Mouse (Mus musculus) embryonic facial prominence, embryonic 12.5 days (tissue): Measurements from ENCODE around the gene Gm10720. TPM values are rescaled to one million over a fixed set of nuclear protein-coding genes. Genes with fewer than 3 reads are reported as not detected.
"Not testable (repeated sequence)": the region's sequence is repeated elsewhere in the genome, so short reads cannot be mapped to it uniquely, and the experiment has no call there.

Experiments used
- ATAC-seq: fragments of 200-750 bp; cut with Nextera tagmentation; 2 replicates; pipeline ENCODE4 v1.8.0; 2017; ENCODE audit not compliant: insufficient number of reproducible peaks, insufficient read depth, low FRiP score, low TSS enrichment
- H3K27ac ChIP-seq: fragments of 300-500 bp; sonication (generic); 2 replicates; pipeline ENCODE4 v1.5.1; 2016; ENCODE audit warnings: mild to moderate bottlenecking
- H3K27me3 ChIP-seq: fragments of 300-500 bp; sonication (generic); 2 replicates; pipeline ENCODE4 v1.6.1; 2016; ENCODE audit warnings: mild to moderate bottlenecking, moderate library complexity
- H3K36me3 ChIP-seq: fragments of 300-500 bp; sonication (generic); 2 replicates; pipeline ENCODE4 v1.6.1; 2016; ENCODE audit warnings: mild to moderate bottlenecking
- H3K4me1 ChIP-seq: fragments of 300-500 bp; sonication (generic); 2 replicates; pipeline ENCODE4 v1.6.1; 2016
- H3K4me2 ChIP-seq: fragments of 300-500 bp; sonication (generic); replicated peaks from 2 replicates; pipeline ENCODE4 v1.6.1; 2016; ENCODE audit warnings: mild to moderate bottlenecking, moderate library complexity
- H3K4me3 ChIP-seq: fragments of 300-500 bp; sonication (generic); 2 replicates; pipeline ENCODE4 v1.5.1; 2016; ENCODE audit warnings: mild to moderate bottlenecking
- H3K9ac ChIP-seq: fragments of 300-500 bp; sonication (generic); 2 replicates; pipeline ENCODE4 v1.6.1; 2016; ENCODE audit warnings: mild to moderate bottlenecking, moderate library complexity
- H3K9me3 ChIP-seq: fragments of 300-500 bp; sonication (generic); 2 replicates; pipeline ENCODE4 v1.6.1; 2016; ENCODE audit warnings: mild to moderate bottlenecking, moderate library complexity
- whole genome bisulfite sequencing: fragments of 180-500 bp; shearing (Covaris S2); methylation state at CpG from one replicate; pipeline ENCODE4 v1.1.7; 2016; 5-methylcytosine and 5-hydroxymethylcytosine counted together
- microRNA-seq: library from miRNA; unstranded; fragments of <30 nt; microRNA quantifications from one replicate; pipeline ENCODE4, GENCODE M21; 2017
- polyA plus RNA-seq: library from polyadenylated mRNA; unstranded; fragments of >200 nt; fragmentation: Nextera tagmentation; extraction: Ambion mirVana; gene quantifications from 2 replicates; pipeline ENCODE4 v1.2.1, GENCODE M21; 2016

The Gm10720 gene
- polyA plus RNA-seq, 1 experiment from 2014 or later = not detected

DNA sequence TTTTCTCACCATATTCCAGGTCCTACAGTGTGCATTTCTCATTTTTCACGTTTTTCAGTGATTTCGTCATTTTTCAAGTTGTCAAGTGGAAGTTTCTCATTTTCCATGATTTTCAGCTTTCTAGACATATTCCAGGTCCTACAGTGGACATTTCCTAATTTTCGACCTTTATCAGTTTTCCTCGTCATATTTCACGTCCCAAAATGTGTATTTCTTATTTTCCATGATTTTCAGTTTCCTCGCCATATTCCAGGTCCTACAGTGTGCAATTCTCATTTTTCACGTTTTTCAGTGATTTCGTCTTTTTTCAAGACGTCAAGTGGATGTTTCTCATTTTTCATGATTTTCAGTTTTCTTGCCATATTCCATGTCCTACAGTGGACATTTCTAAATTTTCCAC lies 11.7 kb downstream of the Gm10720 start:
- not testable (repeated sequence) for H3K36me3 ChIP-seq, H3K4me1 ChIP-seq, H3K9ac ChIP-seq, H3K27ac ChIP-seq, H3K27me3 ChIP-seq, ATAC-seq, H3K9me3 ChIP-seq, H3K4me3 ChIP-seq, H3K4me2 ChIP-seq
- 69% methylated on average over 9 of the region's 9 CpGs for WGBS

DNA sequence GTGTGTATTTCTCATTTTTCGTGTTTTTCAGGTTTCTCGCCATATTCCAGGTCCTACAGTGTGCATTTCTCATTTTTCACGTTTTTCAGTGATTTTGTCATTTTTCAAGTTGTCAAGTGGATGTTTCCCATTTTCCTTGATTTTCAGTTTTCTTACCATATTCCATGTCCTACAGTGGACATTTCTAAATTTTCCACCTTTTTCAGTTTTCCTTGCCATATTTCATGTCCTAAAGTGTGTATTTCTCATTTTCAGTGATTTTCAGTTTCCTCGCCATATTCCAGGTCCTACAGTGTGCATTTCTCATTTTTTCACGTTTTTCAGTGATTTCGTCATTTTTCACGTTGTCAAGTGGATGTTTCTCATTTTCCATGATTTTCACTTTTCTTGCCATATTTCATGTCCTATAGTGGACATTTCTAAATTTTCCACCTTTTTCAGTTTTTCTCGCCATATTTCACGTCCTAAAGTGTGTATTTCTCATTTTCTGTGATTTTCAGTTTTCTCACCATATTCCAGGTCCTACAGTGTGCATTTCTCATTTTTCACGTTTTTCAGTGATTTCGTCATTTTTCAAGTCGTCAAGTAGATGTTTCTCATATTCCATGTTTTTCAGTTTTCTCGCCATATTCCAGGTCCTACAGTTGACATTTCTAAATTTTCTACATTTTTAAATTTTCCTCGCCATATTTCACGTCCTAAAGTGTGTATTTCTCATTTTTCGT lies 14.0 kb downstream of the Gm10720 start:
- not testable (repeated sequence) for H3K4me2 ChIP-seq, H3K9me3 ChIP-seq, H3K27me3 ChIP-seq, H3K4me3 ChIP-seq, ATAC-seq, H3K27ac ChIP-seq, H3K4me1 ChIP-seq, H3K9ac ChIP-seq, H3K36me3 ChIP-seq
- WGBS = 64% methylated on average over 13 of the region's 16 CpGs

DNA sequence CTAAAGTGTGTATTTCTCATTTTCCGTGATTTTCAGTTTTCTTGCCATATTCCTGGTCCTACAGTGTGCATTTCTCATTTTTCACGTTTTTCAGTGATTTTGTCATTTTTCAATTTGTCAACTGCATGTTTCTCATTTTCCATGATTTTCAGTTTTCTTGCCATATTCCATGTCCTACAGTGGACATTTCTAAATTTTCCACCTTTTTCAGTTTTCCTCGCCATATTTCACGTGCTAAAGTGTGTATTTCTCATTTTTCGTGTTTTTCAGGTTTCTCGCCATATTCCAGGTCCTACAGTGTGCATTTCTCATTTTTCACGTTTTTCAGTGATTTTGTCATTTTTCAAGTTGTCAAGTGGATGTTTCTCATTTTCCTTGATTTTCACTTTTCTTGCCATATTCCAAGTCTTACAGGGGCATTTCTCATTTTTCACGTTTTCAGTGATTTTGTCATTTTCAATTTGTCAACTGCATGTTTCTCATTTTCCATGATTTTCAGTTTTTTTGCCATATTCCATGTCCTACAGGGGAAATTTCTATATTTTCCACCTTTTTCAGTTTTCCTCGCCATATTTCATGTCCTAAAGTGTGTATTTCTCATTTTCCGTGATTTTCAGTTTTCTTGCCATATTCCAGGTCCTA lies 15.3 kb downstream of the Gm10720 start:
- not testable (repeated sequence) for ATAC-seq, H3K4me1 ChIP-seq, H3K36me3 ChIP-seq, H3K27me3 ChIP-seq, H3K27ac ChIP-seq, H3K4me2 ChIP-seq, H3K4me3 ChIP-seq, H3K9ac ChIP-seq, H3K9me3 ChIP-seq
- 51% methylated on average over 2 of the region's 10 CpGs for WGBS

DNA sequence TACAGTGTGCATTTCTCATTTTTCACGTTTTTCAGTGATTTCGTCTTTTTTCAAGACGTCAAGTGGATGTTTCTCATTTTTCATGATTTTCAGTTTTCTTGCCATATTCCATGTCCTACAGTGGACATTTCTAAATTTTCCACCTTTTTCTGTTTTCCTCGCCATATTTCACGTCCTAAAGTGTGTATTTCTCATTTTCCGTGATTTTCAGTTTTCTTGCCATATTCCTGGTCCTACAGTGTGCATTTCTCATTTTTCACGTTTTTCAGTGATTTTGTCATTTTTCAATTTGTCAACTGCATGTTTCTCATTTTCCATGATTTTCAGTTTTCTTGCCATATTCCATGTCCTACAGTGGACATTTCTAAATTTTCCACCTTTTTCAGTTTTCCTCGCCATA lies 18.8 kb downstream of the Gm10720 start, which contains the start of gene Gm17535:
Gene Gm17535, plus strand, starts transcription at position 301 of the 400 bp plus-strand sequence.
- H3K4me3 ChIP-seq, H3K4me2 ChIP-seq, H3K9me3 ChIP-seq, H3K27me3 ChIP-seq, H3K4me1 ChIP-seq, ATAC-seq, H3K9ac ChIP-seq, H3K36me3 ChIP-seq, H3K27ac ChIP-seq: not testable (repeated sequence)
- 33% methylated on average over 1 of the region's 8 CpGs for WGBS

DNA sequence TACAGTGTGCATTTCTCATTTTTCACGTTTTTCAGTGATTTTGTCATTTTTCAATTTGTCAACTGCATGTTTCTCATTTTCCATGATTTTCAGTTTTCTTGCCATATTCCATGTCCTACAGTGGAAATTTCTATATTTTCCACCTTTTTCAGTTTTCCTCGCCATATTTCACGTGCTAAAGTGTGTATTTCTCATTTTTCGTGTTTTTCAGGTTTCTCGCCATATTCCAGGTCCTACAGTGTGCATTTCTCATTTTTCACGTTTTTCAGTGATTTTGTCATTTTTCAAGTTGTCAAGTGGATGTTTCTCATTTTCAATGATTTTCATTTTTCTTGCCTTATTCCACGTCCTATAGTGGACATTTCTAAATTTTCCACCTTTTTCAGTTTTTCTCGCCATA lies 21.1 kb downstream of the Gm10720 start, which contains the start of gene Gm10715:
Gene Gm10715, plus strand, starts transcription at position 301 of the 400 bp plus-strand sequence.
- H3K9ac ChIP-seq, ATAC-seq, H3K36me3 ChIP-seq, H3K27ac ChIP-seq, H3K4me1 ChIP-seq, H3K27me3 ChIP-seq, H3K9me3 ChIP-seq, H3K4me3 ChIP-seq, H3K4me2 ChIP-seq: not testable (repeated sequence)
- 78% methylated on average over 8 of the region's 8 CpGs for WGBS

DNA sequence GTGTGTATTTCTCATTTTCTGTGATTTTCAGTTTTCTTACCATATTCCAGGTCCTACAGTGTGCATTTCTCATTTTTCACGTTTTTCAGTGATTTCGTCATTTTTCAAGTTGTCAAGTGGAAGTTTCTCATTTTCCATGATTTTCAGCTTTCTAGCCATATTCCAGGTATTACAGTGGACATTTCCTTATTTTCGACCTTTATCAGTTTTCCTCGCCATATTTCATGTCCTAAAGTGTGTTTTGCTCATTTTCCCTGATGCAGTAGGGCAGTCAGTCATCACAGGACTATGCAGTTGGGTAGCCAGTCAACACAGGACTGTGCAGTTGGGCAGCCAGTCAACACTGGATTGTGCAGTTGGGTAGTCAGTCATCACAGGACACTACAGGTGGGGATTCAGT lies 22.7 kb downstream of the Gm10720 start:
- not testable (repeated sequence) for H3K4me2 ChIP-seq, H3K4me1 ChIP-seq, H3K4me3 ChIP-seq, ATAC-seq, H3K36me3 ChIP-seq, H3K27me3 ChIP-seq, H3K9ac ChIP-seq, H3K27ac ChIP-seq
- H3K9me3 ChIP-seq = peaks cover 12% of the 10 kb centered on the region
- WGBS = 71% methylated on average over 4 of the region's 4 CpGs

Small RNA genes within 50 kb of the gene (microRNA-seq; reads per million reads assigned to microRNA genes)
- gene Mir101c = not detected

Other genes starting within 250 kb of the Gm10720 start
- gene Gm10722, start 14.7 kb upstream of the Gm10720 start, polyA plus RNA-seq = not detected in 2 replicates
- gene Gm11168, start 12.3 kb upstream of the Gm10720 start, polyA plus RNA-seq = not detected in 2 replicates
- gene Gm10721, start 2.5 kb upstream of the Gm10720 start, polyA plus RNA-seq = not detected in 2 replicates
- gene Gm10719, start 1.8 kb downstream of the Gm10720 start, polyA plus RNA-seq = not detected in 2 replicates
- 0.26 TPM in 1 of 2 replicates, not detected in the other for gene Gm10718, start 7.9 kb downstream of the Gm10720 start, polyA plus RNA-seq
- not detected in 2 replicates for gene Gm10717, start 9.8 kb downstream of the Gm10720 start, polyA plus RNA-seq
- not detected in 2 replicates for gene Gm17535, start 18.9 kb downstream of the Gm10720 start, polyA plus RNA-seq
- gene Gm10715, start 21.2 kb downstream of the Gm10720 start, polyA plus RNA-seq = not detected in 2 replicates